ENCODE assay signal across 9 mouse cellular contexts in genomic region chr5:134918071-134918832, GRCm38 (mm10). TPM values are rescaled to one million over a fixed set of nuclear protein-coding genes. Genes with fewer than 3 reads are reported as not detected.
DNase-seq lines count a peak whose midpoint lies in the region; ATAC-seq and TF ChIP-seq lines count a peak whose summit lies in the region.
"Had no signal": no experiment of that assay in that cellular context is flagged by ENCODE, and none has a peak within 500 bp of the region (broad histone marks: within the 10 kb centered on the region; RNA-seq: fewer than 3 reads in every experiment).

No protein-coding gene starts in this region.

- 51% methylated on average over 16 of the region's 16 CpGs for WGBS in embryonic facial prominence, embryonic 14.5 days
- WGBS in kidney, postnatal 0 days = 48% methylated on average over 16 of the region's 16 CpGs
- WGBS in lung, embryonic 14.5 days = 46% methylated on average over 16 of the region's 16 CpGs

- no peak overlapping the region for H3K4me3 ChIP-seq in embryonic facial prominence, embryonic 14.5 days (ENCODE audit: low read depth, low read length)
- H3K4me3 ChIP-seq in kidney, postnatal 0 days (replicated peaks; ENCODE audit: low read depth, low read length) = no peak overlapping the region
- H3K4me3 ChIP-seq in lung, embryonic 14.5 days (ENCODE audit: low read depth, low read length) = no peak overlapping the region

- no peaks in the 10 kb centered on the region for H3K36me3 ChIP-seq in embryonic facial prominence, embryonic 14.5 days (ENCODE audit: control insufficient read depth, insufficient read depth, low read length)
- no peaks in the 10 kb centered on the region for H3K36me3 ChIP-seq in kidney, postnatal 0 days (ENCODE audit: insufficient read depth, low read length)
- H3K36me3 ChIP-seq in lung, embryonic 14.5 days (ENCODE audit: insufficient read depth) = no peaks in the 10 kb centered on the region
- H3K36me3 ChIP-seq in splenic B cell, adult 2 months (ENCODE audit: control insufficient read depth, insufficient read depth, low read length, poor library complexity, severe bottlenecking) = no peaks in the 10 kb centered on the region

- no peak overlapping the region for H3K9ac ChIP-seq in embryonic facial prominence, embryonic 14.5 days (ENCODE audit: low read depth, low read length)
- H3K9ac ChIP-seq in kidney, postnatal 0 days (ENCODE audit: low read depth, low read length) = no peak overlapping the region
- H3K9ac ChIP-seq in lung, embryonic 14.5 days = no peak overlapping the region

- no peaks in the 10 kb centered on the region for H3K4me1 ChIP-seq in embryonic facial prominence, embryonic 14.5 days (ENCODE audit: control insufficient read depth, insufficient read depth, low read length)
- no peaks in the 10 kb centered on the region for H3K4me1 ChIP-seq in kidney, postnatal 0 days (replicated peaks; ENCODE audit: insufficient read depth, low read length)
- H3K4me1 ChIP-seq in lung, embryonic 14.5 days (ENCODE audit: insufficient read depth) = no peaks in the 10 kb centered on the region

- H3K27ac ChIP-seq in embryonic facial prominence, embryonic 14.5 days (replicated peaks; ENCODE audit: low read depth, low read length) = no peak overlapping the region
- H3K27ac ChIP-seq in kidney, postnatal 0 days = no peak overlapping the region
- no peak overlapping the region for H3K27ac ChIP-seq in lung, embryonic 14.5 days (ENCODE audit: low read depth)

- no peak overlapping the region for H3K4me2 ChIP-seq in embryonic facial prominence, embryonic 14.5 days (ENCODE audit: low read depth, low read length)
- no peak overlapping the region for H3K4me2 ChIP-seq in kidney, postnatal 0 days (ENCODE audit: low read length)
- no peak overlapping the region for H3K4me2 ChIP-seq in lung, embryonic 14.5 days

- DNase-seq in CD4-positive, CD25-positive, alpha-beta regulatory T cell, adult 2 months (ENCODE audit: low read depth, low spot score) = peak; percentile 81
- DNase-seq in urinary bladder, adult 18-20 months (ENCODE audit: low spot score in 2 of 2) = peak; percentile 37 to 44
- DNase-seq in urinary bladder, adult 2 months (ENCODE audit: low spot score) = no peak
- DNase-seq in embryonic facial prominence, embryonic 14.5 days (ENCODE audit: low spot score) = peak; percentile 53
- peak; percentile 78 for DNase-seq in kidney, postnatal 0 days (ENCODE audit: low spot score)
- DNase-seq in lung, embryonic 14.5 days = peak; percentile 76
- DNase-seq in splenic B cell, adult 2 months (ENCODE audit: low read depth, low spot score) = peak; percentile 62

- peak; percentile 83 for TF ChIP-seq CTCF in kidney, postnatal 0 days (IDR thresholded peaks at IDR 0.05; ENCODE audit: low read depth)
- TF ChIP-seq CTCF in lung, embryonic 14.5 days (IDR thresholded peaks at IDR 0.05; ENCODE audit: low read depth) = peak; percentile 74

- no peak for ATAC-seq in CD4-positive, CD25-positive, alpha-beta regulatory T cell, adult 4 months
- ATAC-seq in embryonic facial prominence, embryonic 14.5 days (ENCODE audit: low read depth) = 0 out of 2 replicates have a peak, but pooled peaks have one; percentile 41
- ATAC-seq in kidney, postnatal 0 days (replicated peaks; ENCODE audit: low FRiP score, low read depth) = peak; percentile 49
- 0 out of 2 replicates have a peak, but pooled peaks have one; percentile 25 for ATAC-seq in lung, embryonic 14.5 days (ENCODE audit: insufficient read depth)

- 0 out of 2 replicates have a peak, but pooled peaks cover 5% of the 10 kb centered on the region for H3K9me3 ChIP-seq in embryonic facial prominence, embryonic 14.5 days (ENCODE audit: control insufficient read depth, low read length)
- H3K9me3 ChIP-seq in kidney, postnatal 0 days (replicated peaks; ENCODE audit: low read length) = no peaks in the 10 kb centered on the region
- H3K9me3 ChIP-seq in lung, embryonic 14.5 days (ENCODE audit: low read depth, low read length) = no peaks in the 10 kb centered on the region

- no peaks in the 10 kb centered on the region for H3K27me3 ChIP-seq in embryonic facial prominence, embryonic 14.5 days (replicated peaks; ENCODE audit: control insufficient read depth, insufficient read depth, low read length)
- H3K27me3 ChIP-seq in kidney, postnatal 0 days (ENCODE audit: insufficient read depth, low read length) = no peaks in the 10 kb centered on the region
- no peaks in the 10 kb centered on the region for H3K27me3 ChIP-seq in lung, embryonic 14.5 days (ENCODE audit: insufficient read depth, low read length)
- H3K27me3 ChIP-seq in splenic B cell, adult 2 months (ENCODE audit: control insufficient read depth, insufficient read depth, low read length, poor library complexity, severe bottlenecking) = no peaks in the 10 kb centered on the region

RNA-seq across cellular contexts. Expression of gene Cldn13, which starts 2.9 kb away (rescaled TPM):
- not detected for polyA plus RNA-seq in CD4-positive, CD25-positive, alpha-beta regulatory T cell, adult 4 months (2017; shearing (Covaris generic))
- polyA plus RNA-seq in urinary bladder, adult 2 months (2012; rRNA removed) = not detected in 2 replicates
- 0.15 and 0.20 TPM in 2 replicates for polyA plus RNA-seq in embryonic facial prominence, embryonic 14.5 days (2014; fragmentation: Nextera tagmentation; extraction: Ambion mirVana)
- polyA plus RNA-seq in kidney, postnatal 0 days (2015; fragmentation: Nextera tagmentation; extraction: Ambion mirVana) = 0.14 TPM in 1 of 2 replicates, not detected in the other
- polyA plus RNA-seq in lung, embryonic 14.5 days (2014; fragmentation: Nextera tagmentation; extraction: Ambion mirVana) = 0.39 TPM in 1 of 2 replicates, not detected in the other

RNA-seq across cellular contexts. Expression of gene Tmem270, which starts 11.7 kb away (rescaled TPM):
- not detected for polyA plus RNA-seq in CD4-positive, CD25-positive, alpha-beta regulatory T cell, adult 4 months (2017; shearing (Covaris generic))
- not detected in 2 replicates for polyA plus RNA-seq in urinary bladder, adult 2 months (2012; rRNA removed)
- not detected in 2 replicates for polyA plus RNA-seq in embryonic facial prominence, embryonic 14.5 days (2014; fragmentation: Nextera tagmentation; extraction: Ambion mirVana)
- not detected in 2 replicates for polyA plus RNA-seq in kidney, postnatal 0 days (2015; fragmentation: Nextera tagmentation; extraction: Ambion mirVana)
- not detected in 2 replicates for polyA plus RNA-seq in lung, embryonic 14.5 days (2014; fragmentation: Nextera tagmentation; extraction: Ambion mirVana)
- polyA plus RNA-seq: stomach, embryonic 16.5 days had no signal

RNA-seq across cellular contexts. Expression of gene Mettl27, which starts 13.9 kb away (rescaled TPM):
- polyA plus RNA-seq in CD4-positive, CD25-positive, alpha-beta regulatory T cell, adult 4 months (2017; shearing (Covaris generic)) = 10 to 100 TPM; 11.4 to 16.7 TPM
- 84.7 and 103 TPM in 2 replicates for polyA plus RNA-seq in urinary bladder, adult 2 months (2012; rRNA removed)
- polyA plus RNA-seq in embryonic facial prominence, embryonic 14.5 days (2014; fragmentation: Nextera tagmentation; extraction: Ambion mirVana) = 10.6 and 18.2 TPM in 2 replicates
- polyA plus RNA-seq in kidney, postnatal 0 days (2015; fragmentation: Nextera tagmentation; extraction: Ambion mirVana) = 41.5 and 43.4 TPM in 2 replicates
- polyA plus RNA-seq in lung, embryonic 14.5 days (2014; fragmentation: Nextera tagmentation; extraction: Ambion mirVana) = 23.0 and 23.9 TPM in 2 replicates

RNA-seq across cellular contexts. Expression of gene Cldn4, which starts 28.5 kb away (rescaled TPM):
- under 1 TPM in 1 of 2 experiments, not detected in 1; 0.40 TPM for polyA plus RNA-seq in CD4-positive, CD25-positive, alpha-beta regulatory T cell, adult 4 months (2017; shearing (Covaris generic))
- 295 and 393 TPM in 2 replicates for polyA plus RNA-seq in urinary bladder, adult 2 months (2012; rRNA removed)
- polyA plus RNA-seq in embryonic facial prominence, embryonic 14.5 days (2014; fragmentation: Nextera tagmentation; extraction: Ambion mirVana) = 27.0 and 30.6 TPM in 2 replicates
- polyA plus RNA-seq in kidney, postnatal 0 days (2015; fragmentation: Nextera tagmentation; extraction: Ambion mirVana) = 55.7 and 59.1 TPM in 2 replicates
- polyA plus RNA-seq in lung, embryonic 14.5 days (2014; fragmentation: Nextera tagmentation; extraction: Ambion mirVana) = 41.9 and 42.4 TPM in 2 replicates
